Mouse (Mus musculus) cerebellum, adult 9-11 months (tissue): ENCODE data around the gene Ogg1.
A peak's percentile ranks its signal among the peaks of the same experiment; 100 is the strongest.

Source experiments
- DNase-seq: peaks from one replicate; pipeline ENCODE4 v3.0.0; 2022

Gene Ogg1

GRCm38 (mm10) chr6:113326533-113327315, at the start of gene Ogg1:
Gene Ogg1 (plus strand): TSS chr6:113326972.
- peak; percentile 98 for DNase-seq

DNA sequence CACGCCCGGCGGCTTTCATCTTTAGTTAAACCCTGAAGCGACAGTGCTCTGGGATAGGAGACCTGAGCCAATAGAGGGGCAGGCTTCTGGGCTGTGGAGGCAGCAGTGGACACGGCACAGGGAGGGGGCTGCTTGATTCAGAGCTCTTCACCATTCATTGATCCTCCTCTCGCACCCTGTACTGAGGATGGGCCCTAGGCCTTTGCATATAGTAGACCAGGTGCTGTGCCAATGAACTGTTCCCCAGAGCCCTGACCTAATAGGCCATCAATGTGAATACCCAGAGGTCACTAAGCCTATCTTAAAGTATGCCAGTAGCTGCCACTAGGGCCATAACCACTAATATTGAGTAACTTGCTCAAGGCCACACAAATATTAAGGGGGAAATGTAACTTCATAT, 45.1 kb upstream of the Ogg1 start:
- no peak for DNase-seq

GRCm38 (mm10) chr6:113282101-113282802, 44.5 kb upstream of the Ogg1 start, which contains the start of gene Cpne9:
Gene Cpne9 (plus strand): TSS chr6:113282307.
- DNase-seq = peak; percentile 56

GRCm38 (mm10) chr6:113282969-113283368, 43.8 kb upstream of the Ogg1 start:
- peak; percentile 60 for DNase-seq

DNA sequence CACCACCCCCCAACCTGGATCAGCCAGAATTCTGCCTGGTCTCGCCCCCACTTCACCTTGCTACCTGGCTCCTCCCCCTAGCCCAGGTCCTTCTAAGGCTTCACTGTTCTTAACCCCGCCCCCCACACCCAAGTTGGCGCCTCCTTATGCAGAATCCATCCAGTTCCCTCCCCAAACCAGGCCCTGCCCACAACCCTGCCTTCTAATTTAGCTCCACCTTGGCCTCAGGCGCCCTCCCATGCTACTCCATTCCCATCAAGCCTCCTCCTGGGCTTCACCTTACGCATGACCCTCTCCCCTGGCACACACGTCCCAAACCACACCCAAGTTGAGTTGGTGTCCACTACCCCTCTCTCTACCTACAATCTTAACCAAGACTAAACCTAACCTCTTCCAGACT, 43.3 kb upstream of the Ogg1 start:
- peak; percentile 62 for DNase-seq

- DNase-seq = no peak
These were observed 41.8 kb upstream of the Ogg1 start for GRCm38 (mm10) chr6:113284931-113285330.

GRCm38 (mm10) chr6:113286316-113286715, 40.5 kb upstream of the Ogg1 start:
- DNase-seq = no peak

DNA sequence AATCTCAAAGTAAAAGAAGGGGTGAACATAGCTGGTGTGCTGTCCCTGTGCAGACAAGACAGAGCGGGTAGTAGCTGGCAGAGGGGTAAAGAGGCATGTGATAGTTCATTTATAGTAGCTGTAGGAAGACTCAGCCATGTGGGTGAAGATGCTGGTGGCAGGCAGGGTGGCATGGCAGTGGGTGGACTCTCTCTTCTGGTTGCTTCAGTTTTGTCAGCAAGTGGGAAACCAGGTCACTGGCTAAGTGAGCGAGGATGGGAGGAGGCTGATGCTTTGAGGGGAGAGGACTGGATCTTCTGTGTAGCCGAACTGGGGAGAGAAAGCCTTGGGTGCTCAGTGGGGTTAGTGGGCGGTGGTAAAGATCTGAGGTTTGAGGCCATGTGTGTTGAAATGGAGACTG, 39.5 kb upstream of the Ogg1 start:
- no peak for DNase-seq

GRCm38 (mm10) chr6:113289346-113289745, 37.4 kb upstream of the Ogg1 start:
- no peak for DNase-seq

DNA sequence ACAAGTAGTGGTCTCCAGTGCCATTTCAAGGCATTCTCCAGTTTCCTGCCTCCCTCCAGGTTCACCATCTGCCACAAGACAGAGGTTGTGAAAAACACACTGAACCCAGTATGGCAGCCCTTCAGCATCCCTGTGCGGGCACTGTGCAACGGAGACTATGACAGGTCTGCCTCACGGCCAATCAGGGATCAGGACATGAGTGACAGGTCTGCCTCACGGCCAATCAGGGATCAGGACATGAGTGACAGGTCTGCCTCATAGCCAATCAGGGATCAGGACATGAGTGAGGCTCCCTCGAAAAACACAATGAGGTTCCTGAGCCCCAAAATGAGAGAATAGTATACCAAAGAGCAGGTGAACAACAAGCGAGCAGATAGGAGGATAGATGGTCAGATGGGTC, 36.4 kb upstream of the Ogg1 start:
- DNase-seq = no peak

- no peak for DNase-seq
These were observed 33.8 kb upstream of the Ogg1 start for GRCm38 (mm10) chr6:113292938-113293337.

DNA sequence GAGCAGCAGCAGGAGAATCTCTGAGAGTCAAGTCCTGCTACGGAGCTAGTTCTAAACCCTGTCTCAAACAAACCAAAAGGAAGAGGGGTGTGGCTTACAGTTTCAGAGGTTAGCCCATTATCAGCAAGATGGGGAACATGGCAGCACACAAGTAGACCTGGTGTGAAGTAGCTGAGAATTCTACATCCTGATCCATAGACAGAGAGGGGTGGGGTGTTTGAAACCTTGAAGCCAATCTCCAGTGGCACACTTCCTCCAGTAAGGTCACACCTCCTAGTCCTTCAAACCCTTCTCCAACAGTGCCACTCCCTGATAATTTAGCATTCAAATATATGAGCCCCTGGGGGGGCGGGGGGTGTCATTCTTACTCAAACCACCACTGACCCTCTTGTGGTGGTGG, 30.7 kb upstream of the Ogg1 start:
- no peak for DNase-seq

- DNase-seq = no peak
These were observed 30.1 kb upstream of the Ogg1 start for GRCm38 (mm10) chr6:113296639-113297038.

- no peak for DNase-seq
These were observed 25.4 kb upstream of the Ogg1 start for GRCm38 (mm10) chr6:113301350-113301749.

- no peak for DNase-seq
These were observed 24.5 kb upstream of the Ogg1 start for GRCm38 (mm10) chr6:113302258-113302657.

DNA sequence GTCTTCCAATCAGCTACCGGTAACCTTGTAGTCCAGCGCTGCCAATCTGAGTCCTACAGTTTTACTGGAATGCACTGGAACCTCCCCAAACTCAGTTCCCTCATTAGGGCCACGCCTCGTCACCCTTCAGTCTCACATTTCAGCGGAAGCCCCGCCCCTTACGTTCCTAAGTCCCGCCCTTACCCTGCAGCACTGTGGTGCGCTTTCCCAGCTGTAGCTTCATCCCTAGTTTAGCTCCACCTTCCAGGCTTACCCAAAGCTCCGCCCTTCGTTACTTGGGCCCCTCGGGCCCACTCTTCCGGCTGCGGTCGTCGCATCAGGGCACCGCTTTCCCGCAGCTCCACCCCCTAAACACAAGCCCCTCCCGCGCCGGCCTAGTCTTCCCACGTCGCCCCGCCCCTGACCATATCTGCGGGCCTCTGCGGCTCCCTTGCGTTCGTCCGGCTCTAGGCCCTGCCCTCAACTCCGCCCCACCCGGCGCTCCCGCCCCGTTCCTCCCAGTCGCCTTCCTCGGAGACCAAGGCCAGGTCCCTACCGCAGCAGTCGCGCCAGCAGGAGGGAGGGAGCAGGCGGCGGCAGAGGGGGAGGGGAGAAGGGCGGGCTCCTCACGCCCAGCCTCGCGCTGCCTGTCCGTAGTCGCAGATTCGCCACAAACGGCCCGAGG, 20.3 kb upstream of the Ogg1 start:
- peak; percentile 100 for DNase-seq

DNA sequence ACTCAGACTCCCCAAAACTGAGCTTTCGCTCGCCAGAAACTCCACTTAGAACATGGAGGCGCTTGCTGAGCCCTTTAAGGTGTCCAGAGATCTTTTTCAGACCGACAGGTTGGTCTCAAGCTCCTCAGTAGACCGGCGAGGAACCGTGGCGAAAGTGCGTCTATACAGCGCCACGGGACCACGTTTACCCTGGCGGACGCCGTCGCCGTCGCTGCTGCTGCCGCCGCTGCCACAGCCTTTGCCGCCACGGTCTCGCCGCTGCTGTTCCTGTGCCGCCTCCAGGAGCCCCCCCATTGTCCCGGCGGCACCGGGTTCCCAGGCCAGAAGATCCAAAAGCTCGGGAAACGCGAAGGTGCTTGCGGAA, 19.8 kb upstream of the Ogg1 start, which contains the start of gene Brpf1:
Gene Brpf1 (plus strand): TSS at position 152 of the 364 bp plus-strand sequence.
- DNase-seq = no peak

DNA sequence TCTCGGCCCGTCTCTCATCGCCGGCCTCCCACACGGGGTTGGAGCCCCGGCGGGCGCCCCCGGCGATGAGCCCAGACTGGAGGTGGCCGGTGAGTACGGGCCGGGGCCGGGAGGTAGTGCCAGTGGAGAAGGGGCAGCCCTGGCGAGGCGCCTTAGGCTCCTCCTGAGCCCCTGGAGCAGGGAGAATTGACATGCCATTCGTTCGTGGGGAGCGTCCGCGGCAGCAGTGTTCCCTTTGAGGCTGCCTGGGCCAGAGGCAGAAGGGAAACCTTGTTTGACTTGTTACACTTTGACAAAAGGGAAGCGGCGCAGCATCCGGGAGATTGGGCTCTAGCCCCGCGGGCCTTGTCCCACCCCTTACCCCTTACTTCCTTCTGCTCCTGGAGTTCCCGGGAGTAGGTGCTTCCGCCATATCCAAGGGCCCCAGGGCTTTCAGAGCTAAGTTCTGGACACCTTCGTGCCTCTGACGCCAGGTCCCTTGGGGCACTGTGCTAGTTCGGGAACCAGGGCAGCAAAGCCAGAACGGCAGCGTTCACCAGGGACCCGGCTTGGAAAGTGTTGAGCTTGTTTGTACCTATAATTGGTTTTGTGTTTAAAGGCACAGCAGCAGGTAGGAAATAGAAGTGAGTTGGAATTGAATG, 19.2 kb upstream of the Ogg1 start:
- DNase-seq = peak; percentile 74

DNA sequence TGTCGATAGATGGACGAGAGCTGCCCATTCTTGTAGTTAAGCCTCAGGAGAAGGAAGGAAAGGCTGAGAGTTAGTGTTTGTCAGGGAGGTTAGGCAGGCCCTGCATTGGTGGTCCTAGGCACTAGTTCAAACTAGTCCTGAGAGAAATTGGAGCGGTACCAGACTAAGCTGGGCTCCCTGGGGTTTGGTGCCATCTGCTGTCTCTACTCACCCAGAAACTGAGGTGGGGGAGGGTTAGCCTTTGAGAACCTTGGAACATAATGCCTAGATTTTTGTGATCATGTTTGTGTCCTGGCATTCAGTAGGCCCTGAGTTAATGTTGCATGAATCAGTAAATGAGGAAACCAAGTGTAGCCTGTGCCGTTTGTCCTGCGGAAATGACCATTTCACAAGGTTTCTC, 18.6 kb upstream of the Ogg1 start:
- DNase-seq = peak; percentile 84

GRCm38 (mm10) chr6:113315972-113316371, 10.8 kb upstream of the Ogg1 start:
- no peak for DNase-seq

GRCm38 (mm10) chr6:113329396-113329795, 2.6 kb downstream of the Ogg1 start:
- no peak for DNase-seq

DNA sequence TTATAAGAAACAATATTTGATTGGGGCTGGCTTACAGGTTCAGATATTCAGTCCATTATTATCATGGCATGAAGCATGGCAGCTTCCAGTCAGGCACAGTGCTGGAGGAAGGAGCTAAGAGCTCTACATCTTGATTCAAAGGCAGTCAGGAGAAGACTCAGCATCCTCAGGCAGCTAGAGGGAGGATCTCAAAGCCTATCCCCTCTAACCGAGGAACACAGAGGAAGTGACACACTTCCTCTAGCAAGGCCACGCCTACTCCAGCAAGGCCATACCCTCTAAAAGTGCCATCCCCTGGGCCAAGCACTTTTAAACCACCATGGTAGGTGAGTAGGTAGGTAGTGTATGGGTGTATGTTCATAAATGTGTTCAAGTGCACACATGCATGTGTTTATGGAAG, 3.8 kb downstream of the Ogg1 start:
- DNase-seq = no peak

DNA sequence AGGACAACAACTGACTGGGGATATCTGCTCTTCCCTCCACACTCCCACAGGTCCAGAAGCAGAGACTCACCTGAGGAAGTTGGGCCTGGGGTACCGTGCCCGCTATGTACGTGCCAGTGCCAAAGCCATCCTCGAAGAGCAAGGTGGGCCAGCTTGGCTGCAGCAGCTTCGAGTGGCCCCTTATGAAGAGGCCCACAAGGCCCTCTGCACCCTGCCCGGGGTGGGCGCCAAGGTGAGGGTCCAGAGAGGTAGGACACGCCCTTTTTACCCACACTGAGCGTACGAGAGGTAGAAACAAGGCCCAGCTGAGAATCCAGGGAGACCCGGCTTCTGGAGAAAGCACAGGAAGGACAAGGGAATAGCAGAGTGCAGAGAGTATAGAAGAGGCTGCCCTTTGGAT, 4.9 kb downstream of the Ogg1 start:
- no peak for DNase-seq
